Mouse (Mus musculus): ENCODE measurements around the gene Cog6. TPM values are rescaled to one million over a fixed set of nuclear protein-coding genes. Genes with fewer than 3 reads are reported as not detected.

The Cog6 gene
- 59.0 and 66.0 TPM in 2 replicates for polyA plus RNA-seq (2014; fragmentation: Nextera tagmentation; extraction: Ambion mirVana)

GRCm38 (mm10) chr3:53016436-53017340, at the start of gene Cog6:
Gene Cog6 (minus strand): TSS chr3:53017237.
- peak within 1 kb of the TSS; percentile 85 for H3K9ac ChIP-seq (ENCODE audit: low read depth, low read length)
- H3K36me3 ChIP-seq (ENCODE audit: control insufficient read depth, insufficient read depth, low read length), result 0 out of 2 replicates have a peak, but pooled peaks cover 5% of the 10 kb centered on the region
- H3K4me3 ChIP-seq (ENCODE audit: low read depth, low read length), result peak within 1 kb of the TSS; percentile 79
- no peaks in the 10 kb centered on the region for H3K27me3 ChIP-seq (ENCODE audit: control insufficient read depth, insufficient read depth, low read length)
- WGBS (ENCODE audit: insufficient replicate concordance), result 6% methylated on average over 53 of the region's 53 CpGs
- H3K27ac ChIP-seq (ENCODE audit: low read depth, low read length), result peak within 1 kb of the TSS; percentile 84
- H3K9me3 ChIP-seq (replicated peaks; ENCODE audit: control insufficient read depth, low read length), result no peaks in the 10 kb centered on the region
- peaks cover 4% of the 10 kb centered on the region for H3K4me1 ChIP-seq (ENCODE audit: control insufficient read depth, insufficient read depth, low read length)
- peak within 1 kb of the TSS; percentile 80 for H3K4me2 ChIP-seq
- peak; percentile 82 for ATAC-seq (replicated peaks; ENCODE audit: insufficient number of reproducible peaks, low FRiP score, low TSS enrichment)

- no peaks in the 10 kb centered on the region; the same call in 1 of the 2 replicates for H3K9me3 ChIP-seq (replicated peaks; ENCODE audit: control insufficient read depth, low read length)
- 72% methylated on average over 4 of the region's 4 CpGs for WGBS (ENCODE audit: insufficient replicate concordance)
- H3K4me1 ChIP-seq (ENCODE audit: control insufficient read depth, insufficient read depth, low read length), result peaks cover 14% of the 10 kb centered on the region
- H3K27ac ChIP-seq (ENCODE audit: low read depth, low read length), result no peak overlapping the region
- no peaks in the 10 kb centered on the region for H3K27me3 ChIP-seq (ENCODE audit: control insufficient read depth, insufficient read depth, low read length)
- H3K9ac ChIP-seq (ENCODE audit: low read depth, low read length), result no peak overlapping the region
- no peak overlapping the region for H3K4me3 ChIP-seq (ENCODE audit: low read depth, low read length)
- no peaks in the 10 kb centered on the region for H3K36me3 ChIP-seq (ENCODE audit: control insufficient read depth, insufficient read depth, low read length)
- no peak for ATAC-seq (replicated peaks; ENCODE audit: insufficient number of reproducible peaks, low FRiP score, low TSS enrichment)
- no peak overlapping the region for H3K4me2 ChIP-seq
Measured at GRCm38 (mm10) chr3:53066095-53066372, 49.0 kb upstream of the Cog6 start.

GRCm38 (mm10) chr3:53065267-53066094, 48.4 kb upstream of the Cog6 start:
- no peak for ATAC-seq (replicated peaks; ENCODE audit: insufficient number of reproducible peaks, low FRiP score, low TSS enrichment)
- Histone ChIP-seq H3K4me1 (ENCODE audit: control insufficient read depth, insufficient read depth, low read length) (peaks cover 16% of the 10 kb centered on the region), H3K9me3 (replicated peaks; ENCODE audit: control insufficient read depth, low read length) (no peaks in the 10 kb centered on the region; the same call in 1 of the 2 replicates), H3K9ac (ENCODE audit: low read depth, low read length) (no peak overlapping the region), H3K36me3 (ENCODE audit: control insufficient read depth, insufficient read depth, low read length) (no peaks in the 10 kb centered on the region), H3K27me3 (ENCODE audit: control insufficient read depth, insufficient read depth, low read length) (no peaks in the 10 kb centered on the region), H3K4me3 (ENCODE audit: low read depth, low read length) (no peak overlapping the region), H3K4me2 (no peak overlapping the region), H3K27ac (ENCODE audit: low read depth, low read length) (no peak overlapping the region)
- WGBS (ENCODE audit: insufficient replicate concordance), result 82% methylated on average over 13 of the region's 13 CpGs

- Histone ChIP-seq H3K4me3 (ENCODE audit: low read depth, low read length) (no peak overlapping the region), H3K27ac (ENCODE audit: low read depth, low read length) (0 out of 2 replicates have a peak overlapping the region, but pooled peaks have one; percentile 46), H3K36me3 (ENCODE audit: control insufficient read depth, insufficient read depth, low read length) (no peaks in the 10 kb centered on the region), H3K4me2 (no peak overlapping the region), H3K9me3 (replicated peaks; ENCODE audit: control insufficient read depth, low read length) (no peaks in the 10 kb centered on the region; the same call in 1 of the 2 replicates), H3K27me3 (ENCODE audit: control insufficient read depth, insufficient read depth, low read length) (no peaks in the 10 kb centered on the region), H3K9ac (ENCODE audit: low read depth, low read length) (no peak overlapping the region), H3K4me1 (ENCODE audit: control insufficient read depth, insufficient read depth, low read length) (peaks cover 35% of the 10 kb centered on the region)
- 54% methylated on average over 13 of the region's 13 CpGs for WGBS (ENCODE audit: insufficient replicate concordance)
- ATAC-seq (replicated peaks; ENCODE audit: insufficient number of reproducible peaks, low FRiP score, low TSS enrichment), result no peak
Measured at GRCm38 (mm10) chr3:53063423-53064147, 46.5 kb upstream of the Cog6 start.

- Histone ChIP-seq H3K4me1 (ENCODE audit: control insufficient read depth, insufficient read depth, low read length) (peaks cover 40% of the 10 kb centered on the region), H3K4me2 (no peak overlapping the region), H3K36me3 (ENCODE audit: control insufficient read depth, insufficient read depth, low read length) (no peaks in the 10 kb centered on the region), H3K9ac (ENCODE audit: low read depth, low read length) (no peak overlapping the region), H3K27ac (ENCODE audit: low read depth, low read length) (peak overlapping the region; percentile 58), H3K9me3 (replicated peaks; ENCODE audit: control insufficient read depth, low read length) (no peaks in the 10 kb centered on the region), H3K4me3 (ENCODE audit: low read depth, low read length) (no peak overlapping the region), H3K27me3 (ENCODE audit: control insufficient read depth, insufficient read depth, low read length) (no peaks in the 10 kb centered on the region)
- WGBS (ENCODE audit: insufficient replicate concordance), result 47% methylated on average over 2 of the region's 2 CpGs
- no peak for ATAC-seq (replicated peaks; ENCODE audit: insufficient number of reproducible peaks, low FRiP score, low TSS enrichment)
Measured at GRCm38 (mm10) chr3:53059959-53060358, 42.9 kb upstream of the Cog6 start.

- no peak for ATAC-seq (replicated peaks; ENCODE audit: insufficient number of reproducible peaks, low FRiP score, low TSS enrichment)
- Histone ChIP-seq H3K4me1 (ENCODE audit: control insufficient read depth, insufficient read depth, low read length) (peaks cover 42% of the 10 kb centered on the region), H3K27ac (ENCODE audit: low read depth, low read length) (no peak overlapping the region)
Measured at GRCm38 (mm10) chr3:53056430-53056829, 39.4 kb upstream of the Cog6 start.

GRCm38 (mm10) chr3:53052385-53052784, 35.3 kb upstream of the Cog6 start:
- H3K27ac ChIP-seq (ENCODE audit: low read depth, low read length), result no peak overlapping the region
- H3K4me3 ChIP-seq (ENCODE audit: low read depth, low read length), result no peak overlapping the region
- no peaks in the 10 kb centered on the region for H3K9me3 ChIP-seq (replicated peaks; ENCODE audit: control insufficient read depth, low read length)
- no peaks in the 10 kb centered on the region for H3K27me3 ChIP-seq (ENCODE audit: control insufficient read depth, insufficient read depth, low read length)
- H3K9ac ChIP-seq (ENCODE audit: low read depth, low read length), result no peak overlapping the region
- H3K4me1 ChIP-seq (ENCODE audit: control insufficient read depth, insufficient read depth, low read length), result peaks cover 18% of the 10 kb centered on the region
- WGBS (ENCODE audit: insufficient replicate concordance), result 62% methylated on average over 8 of the region's 8 CpGs
- no peak for ATAC-seq (replicated peaks; ENCODE audit: insufficient number of reproducible peaks, low FRiP score, low TSS enrichment)
- H3K36me3 ChIP-seq (ENCODE audit: control insufficient read depth, insufficient read depth, low read length), result no peaks in the 10 kb centered on the region
- no peak overlapping the region for H3K4me2 ChIP-seq

More at GRCm38 (mm10) chr3:53056430-53056829, 39.4 kb upstream of the Cog6 start:
- no peak overlapping the region for H3K9ac ChIP-seq (ENCODE audit: low read depth, low read length)
- no peak overlapping the region for H3K4me3 ChIP-seq (ENCODE audit: low read depth, low read length)
- no peaks in the 10 kb centered on the region for H3K36me3 ChIP-seq (ENCODE audit: control insufficient read depth, insufficient read depth, low read length)
- no peaks in the 10 kb centered on the region for H3K9me3 ChIP-seq (replicated peaks; ENCODE audit: control insufficient read depth, low read length)
- no peak overlapping the region for H3K4me2 ChIP-seq
- 64% methylated on average over 10 of the region's 10 CpGs for WGBS (ENCODE audit: insufficient replicate concordance)
- H3K27me3 ChIP-seq (ENCODE audit: control insufficient read depth, insufficient read depth, low read length), result no peaks in the 10 kb centered on the region

GRCm38 (mm10) chr3:53046371-53046770, 29.3 kb upstream of the Cog6 start:
- Histone ChIP-seq H3K9ac (ENCODE audit: low read depth, low read length) (no peak overlapping the region), H3K9me3 (replicated peaks; ENCODE audit: control insufficient read depth, low read length) (no peaks in the 10 kb centered on the region), H3K4me3 (ENCODE audit: low read depth, low read length) (no peak overlapping the region), H3K36me3 (ENCODE audit: control insufficient read depth, insufficient read depth, low read length) (no peaks in the 10 kb centered on the region), H3K27me3 (ENCODE audit: control insufficient read depth, insufficient read depth, low read length) (no peaks in the 10 kb centered on the region), H3K4me2 (peak overlapping the region; percentile 33), H3K27ac (ENCODE audit: low read depth, low read length) (no peak overlapping the region), H3K4me1 (ENCODE audit: control insufficient read depth, insufficient read depth, low read length) (peaks cover 29% of the 10 kb centered on the region)
- no peak for ATAC-seq (replicated peaks; ENCODE audit: insufficient number of reproducible peaks, low FRiP score, low TSS enrichment)
- 63% methylated on average over 6 of the region's 6 CpGs for WGBS (ENCODE audit: insufficient replicate concordance)
